Mouse (Mus musculus): Measurements from ENCODE around the gene Arap1. TPM values are rescaled to one million over a fixed set of nuclear protein-coding genes. Genes with fewer than 3 reads are reported as not detected.

The Arap1 gene
- total and polyA plus RNA-seq, 3 experiments, result 21.2 to 46.1 (median 38.5) TPM

GRCm38 (mm10) chr7:101327786-101328185 is 20.1 kb upstream of the Arap1 start:
- Histone ChIP-seq H3K4me2 (ENCODE audit: insufficient read depth, low read depth, poor library complexity, severe bottlenecking) (no peak overlapping the region), H3K9ac (ENCODE audit: insufficient read depth, low read depth) (no peak overlapping the region), H3K79me2 (replicated peaks; ENCODE audit: control insufficient read depth, extremely low read depth, insufficient read depth, poor library complexity, severe bottlenecking) (no peaks in the 10 kb centered on the region), H3K4me1 (ENCODE audit: control insufficient read depth in 1 of 2, insufficient read depth in 2 of 2) (peaks cover 0 to 11% of the 10 kb centered on the region in 2 experiments; a peak in 2 of 4 replicates), H3K27ac (ENCODE audit: insufficient read depth, low read depth) (no peak overlapping the region), H3K9me3 (replicated peaks; ENCODE audit: low read length) (no peaks in the 10 kb centered on the region), H3K36me3 (replicated peaks in 1 of 2; ENCODE audit: control insufficient read depth in 1 of 2, insufficient read depth in 1 of 2, low read length in 1 of 2) (no peaks in the 10 kb centered on the region), H3K4me3 (replicated peaks in 1 of 3; ENCODE audit: low read depth in 2 of 3, low read length in 2 of 3, poor library complexity in 1 of 3) (no peak overlapping the region), H3K27me3 (replicated peaks) (peaks cover 8% of the 10 kb centered on the region)
- dilution Hi-C loops (cut with MboI; ENCODE audit: extremely low pct_ligation_motif_present, extremely low pct_unique_long_range_greater_than_20kb, low sequenced_read_pairs) (no loop called here), in situ Hi-C loops (cut with MboI; ENCODE audit: low pct_ligation_motif_present, low pct_unique_long_range_greater_than_20kb, low sequenced_read_pairs) (no loop called here)
- TF ChIP-seq CHD2 (IDR thresholded peaks at IDR 0.05; ENCODE audit: low read length), result no peak
- TF ChIP-seq POLR2AphosphoS2 (IDR thresholded peaks at IDR 0.05; ENCODE audit: low read depth, low read length), result no peak
- no peak for TF ChIP-seq MYC (IDR thresholded peaks at IDR 0.05; ENCODE audit: low read depth, low read length)
- TF ChIP-seq NELFE (IDR thresholded peaks at IDR 0.05; ENCODE audit: low read depth, low read length), result no peak
- no peak for TF ChIP-seq ZC3H11A (IDR thresholded peaks at IDR 0.05; ENCODE audit: low read depth, low read length)
- TF ChIP-seq MEF2A (IDR thresholded peaks at IDR 0.05; ENCODE audit: borderline replicate concordance, low read depth, low read length), result no peak
- TF ChIP-seq USF1 (IDR thresholded peaks at IDR 0.05; ENCODE audit: low read depth, low read length), result no peak
- no peak for TF ChIP-seq MXI1 (IDR thresholded peaks at IDR 0.05; ENCODE audit: low read depth, low read length)
- TF ChIP-seq RCOR1 (conservative IDR thresholded peaks at IDR 0.05; ENCODE audit: low read depth, low read length), result no peak
- no peak for DNase-seq (ENCODE audit: extremely low read depth)

GRCm38 (mm10) chr7:101328621-101329158 is 19.2 kb upstream of the Arap1 start:
- dilution Hi-C loops (cut with MboI; ENCODE audit: extremely low pct_ligation_motif_present, extremely low pct_unique_long_range_greater_than_20kb, low sequenced_read_pairs), result no loop called here
- H3K36me3 ChIP-seq (replicated peaks in 1 of 2; ENCODE audit: control insufficient read depth in 1 of 2, insufficient read depth in 1 of 2, low read length in 1 of 2), result no peaks in the 10 kb centered on the region
- no peak overlapping the region for H3K4me2 ChIP-seq (ENCODE audit: insufficient read depth, low read depth, poor library complexity, severe bottlenecking)

DNA sequence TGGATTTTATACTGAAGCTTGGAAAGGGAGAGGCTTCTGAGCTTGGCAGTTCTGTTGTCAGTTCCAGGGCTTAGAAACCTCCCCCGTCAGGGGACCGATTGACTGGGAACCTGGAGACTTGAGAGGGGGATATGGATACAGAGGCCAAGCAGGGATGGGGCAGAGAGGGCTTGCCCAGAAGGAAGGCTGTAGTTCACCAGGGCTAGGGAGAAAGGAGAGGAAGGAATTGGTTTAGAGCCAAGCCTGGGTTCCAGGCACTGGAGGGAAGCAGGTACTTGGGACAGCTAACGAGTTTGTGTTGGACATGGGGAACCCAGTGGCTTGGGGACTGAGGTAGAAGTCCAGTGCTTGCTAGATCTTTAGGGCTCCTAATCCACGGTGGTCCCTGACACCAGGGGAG is 18.3 kb upstream of the Arap1 start:
- dilution Hi-C loops (cut with MboI; ENCODE audit: extremely low pct_ligation_motif_present, extremely low pct_unique_long_range_greater_than_20kb, low sequenced_read_pairs), result no loop called here
- peaks cover 3% of the 10 kb centered on the region for H3K27me3 ChIP-seq (replicated peaks)
- no peaks in the 10 kb centered on the region for H3K36me3 ChIP-seq (replicated peaks in 1 of 2; ENCODE audit: control insufficient read depth in 1 of 2, insufficient read depth in 1 of 2, low read length in 1 of 2)
- DNase-seq (ENCODE audit: extremely low read depth), result no peak
- H3K4me2 ChIP-seq (ENCODE audit: insufficient read depth, low read depth, poor library complexity, severe bottlenecking), result no peak overlapping the region
- no peak overlapping the region for H3K4me3 ChIP-seq (replicated peaks in 1 of 3; ENCODE audit: low read depth in 2 of 3, low read length in 2 of 3, poor library complexity in 1 of 3)
- H3K9ac ChIP-seq (ENCODE audit: insufficient read depth, low read depth), result no peak overlapping the region
- no peaks in the 10 kb centered on the region for H3K79me2 ChIP-seq (replicated peaks; ENCODE audit: control insufficient read depth, extremely low read depth, insufficient read depth, poor library complexity, severe bottlenecking)
- in situ Hi-C loops (cut with MboI; ENCODE audit: low pct_ligation_motif_present, low pct_unique_long_range_greater_than_20kb, low sequenced_read_pairs), result no loop called here
- peaks cover 0 to 15% of the 10 kb centered on the region in 2 experiments; a peak in 2 of 4 replicates for H3K4me1 ChIP-seq (ENCODE audit: control insufficient read depth in 1 of 2, insufficient read depth in 2 of 2)
- no peaks in the 10 kb centered on the region for H3K9me3 ChIP-seq (replicated peaks; ENCODE audit: low read length)
- TF ChIP-seq CTCF (conservative IDR thresholded peaks at IDR 0.05 in 1 of 2, IDR thresholded peaks at IDR 0.05 in 1 of 2; ENCODE audit: low read depth in 2 of 2, low read length in 2 of 2) (no peak), BHLHE40 (IDR thresholded peaks at IDR 0.05; ENCODE audit: low read depth, low read length) (no peak), CHD2 (IDR thresholded peaks at IDR 0.05; ENCODE audit: low read length) (no peak), MXI1 (IDR thresholded peaks at IDR 0.05; ENCODE audit: low read depth, low read length) (no peak), MAX (IDR thresholded peaks at IDR 0.05; ENCODE audit: low read length) (no peak), USF1 (IDR thresholded peaks at IDR 0.05; ENCODE audit: low read depth, low read length) (no peak)
- no peak overlapping the region for H3K27ac ChIP-seq (ENCODE audit: insufficient read depth, low read depth)

More at GRCm38 (mm10) chr7:101328621-101329158, 19.2 kb upstream of the Arap1 start:
- H3K79me2 ChIP-seq (replicated peaks; ENCODE audit: control insufficient read depth, extremely low read depth, insufficient read depth, poor library complexity, severe bottlenecking), result no peaks in the 10 kb centered on the region
- in situ Hi-C loops (cut with MboI; ENCODE audit: low pct_ligation_motif_present, low pct_unique_long_range_greater_than_20kb, low sequenced_read_pairs), result no loop called here
- no peak for TF ChIP-seq JUN (IDR thresholded peaks at IDR 0.05; ENCODE audit: insufficient read depth, low read depth, low read length)
- no peak for TF ChIP-seq RCOR1 (conservative IDR thresholded peaks at IDR 0.05; ENCODE audit: low read depth, low read length)
- TF ChIP-seq BHLHE40 (IDR thresholded peaks at IDR 0.05; ENCODE audit: low read depth, low read length), result no peak
- no peak for TF ChIP-seq ZC3H11A (IDR thresholded peaks at IDR 0.05; ENCODE audit: low read depth, low read length)
- TF ChIP-seq UBTF (IDR thresholded peaks at IDR 0.05; ENCODE audit: low read depth, low read length), result no peak
- no peak for TF ChIP-seq SMC3 (IDR thresholded peaks at IDR 0.05; ENCODE audit: low read depth, low read length)
- no peak overlapping the region for H3K9ac ChIP-seq (ENCODE audit: insufficient read depth, low read depth)
- no peak overlapping the region for H3K27ac ChIP-seq (ENCODE audit: insufficient read depth, low read depth)
- H3K4me3 ChIP-seq (replicated peaks in 1 of 3; ENCODE audit: low read depth in 2 of 3, low read length in 2 of 3, poor library complexity in 1 of 3), result no peak overlapping the region
- peaks cover 6% of the 10 kb centered on the region for H3K27me3 ChIP-seq (replicated peaks)
- no peaks in the 10 kb centered on the region for H3K9me3 ChIP-seq (replicated peaks; ENCODE audit: low read length)
- peaks cover 0 to 15% of the 10 kb centered on the region in 2 experiments; a peak in 2 of 4 replicates for H3K4me1 ChIP-seq (ENCODE audit: control insufficient read depth in 1 of 2, insufficient read depth in 2 of 2)
- DNase-seq (ENCODE audit: extremely low read depth), result no peak

All from CH12.LX (cell line).